Mouse (Mus musculus): ENCODE measurements at regions not wholly inside any gene's neighbourhood (a gene's known extent, or its start where the extent isn't known, plus 50 kb on each side); places are given as distances from the start of the nearest gene placed in this dataset.

GRCm38 (mm10) chr1:137953369-137953768, 222.1 kb downstream of the Ptprc start:
- 100% methylated on average over 1 of the region's 1 CpGs for WGBS (ENCODE audit: missing documents)

GRCm38 (mm10) chr1:137952777-137953176, 222.7 kb downstream of the Ptprc start:
- 100% methylated on average over 1 of the region's 1 CpGs for WGBS (ENCODE audit: missing documents)
- no peak overlapping the region for H3K27ac ChIP-seq
- no peaks in the 10 kb centered on the region for H3K79me2 ChIP-seq (ENCODE audit: inconsistent target)
- no peaks in the 10 kb centered on the region for H3K36me3 ChIP-seq (ENCODE audit: inconsistent target)
- H3K4me3 ChIP-seq (ENCODE audit: inconsistent target), result no peak overlapping the region

More at GRCm38 (mm10) chr1:137953369-137953768, 222.1 kb downstream of the Ptprc start:
- Histone ChIP-seq H3K4me3 (ENCODE audit: inconsistent target) (no peak overlapping the region), H3K79me2 (ENCODE audit: inconsistent target) (no peaks in the 10 kb centered on the region), H3K36me3 (ENCODE audit: inconsistent target) (no peaks in the 10 kb centered on the region), H3K27ac (no peak overlapping the region)

GRCm38 (mm10) chr1:137947900-137948299, 227.6 kb downstream of the Ptprc start:
- 64% methylated on average over 1 of the region's 1 CpGs for WGBS (ENCODE audit: missing documents)
- Histone ChIP-seq H3K4me3 (ENCODE audit: inconsistent target) (no peak overlapping the region), H3K27ac (no peak overlapping the region), H3K36me3 (ENCODE audit: inconsistent target) (no peaks in the 10 kb centered on the region), H3K79me2 (ENCODE audit: inconsistent target) (no peaks in the 10 kb centered on the region)

DNA sequence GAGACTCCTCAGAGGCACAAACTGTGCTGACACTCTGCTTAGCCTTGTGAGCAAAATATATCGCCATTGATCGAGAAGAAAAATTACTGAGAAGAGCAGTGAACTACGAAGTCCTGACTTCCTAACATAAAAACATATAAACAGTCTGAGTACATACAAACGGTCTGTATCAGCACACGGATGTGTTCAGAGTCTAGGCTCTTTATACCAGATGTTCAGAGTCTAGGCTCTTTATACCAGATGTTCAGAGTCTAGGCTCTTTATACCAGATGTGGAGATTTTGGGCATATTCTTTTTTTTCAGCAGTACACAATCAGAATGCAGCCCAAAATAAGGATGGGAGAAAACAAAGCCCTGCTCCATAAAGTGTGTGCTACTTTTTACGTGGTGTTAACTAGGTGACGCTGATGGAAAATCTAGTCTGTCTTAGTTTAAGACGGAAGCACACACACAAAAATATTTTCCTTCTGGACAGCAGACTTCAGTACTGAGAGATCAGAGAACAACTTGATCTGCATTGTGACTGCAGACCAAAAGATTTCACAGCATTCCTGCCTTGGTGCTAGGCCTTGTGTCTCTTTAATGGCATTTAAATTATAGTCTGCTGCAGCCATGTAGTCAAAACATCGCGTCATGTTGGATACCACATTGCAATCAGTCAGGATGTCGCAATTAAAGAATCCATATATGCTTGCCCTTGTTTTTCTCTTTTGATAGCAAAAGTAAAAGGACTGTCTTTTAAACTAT, 233.6 kb downstream of the Ptprc start:
- no peaks in the 10 kb centered on the region for H3K36me3 ChIP-seq (ENCODE audit: inconsistent target)
- no peaks in the 10 kb centered on the region for H3K79me2 ChIP-seq (ENCODE audit: inconsistent target)
- H3K4me3 ChIP-seq (ENCODE audit: inconsistent target), result no peak overlapping the region
- 94% methylated on average over 11 of the region's 11 CpGs for WGBS (ENCODE audit: missing documents)
- H3K27ac ChIP-seq, result no peak overlapping the region

- 85% methylated on average over 4 of the region's 4 CpGs for WGBS (ENCODE audit: missing documents)
- no peaks in the 10 kb centered on the region for H3K79me2 ChIP-seq (ENCODE audit: inconsistent target)
- no peak overlapping the region for H3K27ac ChIP-seq
- H3K4me3 ChIP-seq (ENCODE audit: inconsistent target), result no peak overlapping the region
- no peaks in the 10 kb centered on the region for H3K36me3 ChIP-seq (ENCODE audit: inconsistent target)
Observed at GRCm38 (mm10) chr1:137935746-137936145, 239.8 kb downstream of the Ptprc start.

DNA sequence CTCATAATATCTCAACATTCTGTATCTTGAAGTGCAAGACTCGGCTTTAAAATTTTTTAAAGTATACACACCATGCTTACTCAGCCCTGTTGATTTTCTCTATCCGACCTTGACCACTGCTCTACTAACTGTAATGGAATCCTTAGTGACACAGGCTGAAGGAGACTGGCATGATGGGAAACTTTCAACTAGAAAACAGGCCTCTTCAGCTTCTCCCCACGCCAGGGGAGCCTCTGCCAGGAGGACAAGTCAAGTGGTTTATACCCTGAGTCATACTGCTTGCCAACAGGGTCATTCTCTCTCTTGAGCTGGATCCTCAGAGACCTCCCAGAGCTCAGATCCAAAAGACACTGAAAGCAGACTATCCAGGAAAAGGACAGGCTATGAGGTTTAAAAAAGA, 245.7 kb downstream of the Ptprc start:
- H3K36me3 ChIP-seq (ENCODE audit: inconsistent target), result no peaks in the 10 kb centered on the region
- H3K79me2 ChIP-seq (ENCODE audit: inconsistent target), result no peaks in the 10 kb centered on the region
- no peak overlapping the region for H3K4me3 ChIP-seq (ENCODE audit: inconsistent target)
- H3K27ac ChIP-seq, result no peak overlapping the region
- 93% methylated on average over 3 of the region's 3 CpGs for WGBS (ENCODE audit: missing documents)

- H3K36me3 ChIP-seq (ENCODE audit: inconsistent target), result no peaks in the 10 kb centered on the region
- 99% methylated on average over 6 of the region's 6 CpGs for WGBS (ENCODE audit: missing documents)
- H3K79me2 ChIP-seq (ENCODE audit: inconsistent target), result peaks cover 6% of the 10 kb centered on the region; the same call in 1 of the 2 replicates
- no peak overlapping the region for H3K4me3 ChIP-seq (ENCODE audit: inconsistent target)
- no peak overlapping the region for H3K27ac ChIP-seq
Observed at GRCm38 (mm10) chr1:137928522-137928921, 247.0 kb downstream of the Ptprc start.

- Histone ChIP-seq H3K4me3 (ENCODE audit: inconsistent target) (no peak overlapping the region), H3K27ac (no peak overlapping the region), H3K79me2 (ENCODE audit: inconsistent target) (peaks cover 6% of the 10 kb centered on the region; the same call in 1 of the 2 replicates), H3K36me3 (ENCODE audit: inconsistent target) (no peaks in the 10 kb centered on the region)
- WGBS (ENCODE audit: missing documents), result 93% methylated on average over 11 of the region's 11 CpGs
Observed at GRCm38 (mm10) chr1:137927953-137928352, 247.6 kb downstream of the Ptprc start.

- H3K27ac ChIP-seq, result no peak overlapping the region
- WGBS (ENCODE audit: missing documents), result 74% methylated on average over 4 of the region's 4 CpGs
- peaks cover 6% of the 10 kb centered on the region; the same call in 1 of the 2 replicates for H3K79me2 ChIP-seq (ENCODE audit: inconsistent target)
- no peaks in the 10 kb centered on the region for H3K36me3 ChIP-seq (ENCODE audit: inconsistent target)
- H3K4me3 ChIP-seq (ENCODE audit: inconsistent target), result no peak overlapping the region
Observed at GRCm38 (mm10) chr1:137926326-137926725, 249.2 kb downstream of the Ptprc start.

GRCm38 (mm10) chr1:137924156-137924555, 251.4 kb downstream of the Ptprc start:
- WGBS (ENCODE audit: missing documents), result 98% methylated on average over 6 of the region's 6 CpGs
- H3K4me3 ChIP-seq (ENCODE audit: inconsistent target), result no peak overlapping the region
- H3K79me2 ChIP-seq (ENCODE audit: inconsistent target), result peaks cover 6% of the 10 kb centered on the region; the same call in 1 of the 2 replicates
- no peaks in the 10 kb centered on the region for H3K36me3 ChIP-seq (ENCODE audit: inconsistent target)
- H3K27ac ChIP-seq, result no peak overlapping the region

- Histone ChIP-seq H3K36me3 (ENCODE audit: inconsistent target) (no peaks in the 10 kb centered on the region), H3K27ac (no peak overlapping the region), H3K79me2 (ENCODE audit: inconsistent target) (peaks cover 6% of the 10 kb centered on the region; the same call in 1 of the 2 replicates), H3K4me3 (ENCODE audit: inconsistent target) (no peak overlapping the region)
- WGBS (ENCODE audit: missing documents), result 41% methylated on average over 2 of the region's 2 CpGs
Observed at GRCm38 (mm10) chr1:137923705-137924104, 251.8 kb downstream of the Ptprc start.

GRCm38 (mm10) chr1:137922769-137923168, 252.7 kb downstream of the Ptprc start:
- no peak overlapping the region for H3K4me3 ChIP-seq (ENCODE audit: inconsistent target)
- peaks cover 6% of the 10 kb centered on the region; the same call in 1 of the 2 replicates for H3K79me2 ChIP-seq (ENCODE audit: inconsistent target)
- H3K27ac ChIP-seq, result no peak overlapping the region
- H3K36me3 ChIP-seq (ENCODE audit: inconsistent target), result no peaks in the 10 kb centered on the region
- 63% methylated on average over 7 of the region's 7 CpGs for WGBS (ENCODE audit: missing documents)

- peaks cover 6% of the 10 kb centered on the region; the same call in 1 of the 2 replicates for H3K79me2 ChIP-seq (ENCODE audit: inconsistent target)
- H3K36me3 ChIP-seq (ENCODE audit: inconsistent target), result no peaks in the 10 kb centered on the region
- H3K27ac ChIP-seq, result peak overlapping the region; percentile 27
- H3K4me3 ChIP-seq (ENCODE audit: inconsistent target), result no peak overlapping the region
- 9% methylated on average over 2 of the region's 2 CpGs for WGBS (ENCODE audit: missing documents)
Observed at GRCm38 (mm10) chr1:137921592-137921991, 253.9 kb downstream of the Ptprc start.

DNA sequence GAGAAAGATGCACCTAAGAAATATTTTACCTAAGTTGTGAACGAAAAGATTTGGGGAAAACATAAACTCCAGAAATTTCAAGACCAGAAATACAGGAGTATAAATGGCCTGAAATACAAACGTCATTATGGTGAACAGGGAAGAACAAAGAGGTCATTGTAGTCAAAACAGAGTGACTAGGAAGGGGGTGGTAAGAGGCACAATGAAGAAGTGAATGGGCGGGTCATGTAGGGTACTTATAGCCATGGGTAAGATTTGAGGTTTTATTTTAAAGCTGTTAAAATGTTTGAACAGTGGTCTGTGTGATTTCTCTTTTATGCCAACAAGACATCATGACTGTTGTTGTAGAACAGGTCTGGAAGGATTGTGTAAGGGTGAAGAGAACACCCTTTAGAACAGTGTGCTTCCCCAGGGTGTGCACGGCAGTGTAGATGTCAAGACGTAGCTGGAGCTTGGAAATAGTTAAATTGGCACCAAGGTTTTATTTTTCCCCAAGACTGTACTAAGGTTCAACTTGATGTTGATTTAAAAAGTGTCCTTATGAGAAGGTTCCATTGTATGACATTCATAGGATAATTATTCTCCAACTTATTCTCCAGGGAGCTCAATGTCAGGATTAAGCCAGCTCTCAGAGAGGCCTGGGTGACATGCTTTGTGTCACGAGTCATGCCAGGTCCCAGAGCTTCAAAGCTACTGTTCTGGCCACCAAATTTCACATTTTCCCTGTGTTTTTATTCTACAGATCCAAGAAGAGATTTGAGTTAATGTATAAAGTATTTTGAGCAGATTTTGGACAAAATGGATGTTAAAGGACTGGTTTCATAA, 255.6 kb downstream of the Ptprc start:
- WGBS (ENCODE audit: missing documents), result 95% methylated on average over 6 of the region's 6 CpGs
- H3K36me3 ChIP-seq (ENCODE audit: inconsistent target), result no peaks in the 10 kb centered on the region
- H3K27ac ChIP-seq, result no peak overlapping the region
- no peak overlapping the region for H3K4me3 ChIP-seq (ENCODE audit: inconsistent target)
- H3K79me2 ChIP-seq (ENCODE audit: inconsistent target), result peaks cover 6% of the 10 kb centered on the region; the same call in 1 of the 2 replicates

DNA sequence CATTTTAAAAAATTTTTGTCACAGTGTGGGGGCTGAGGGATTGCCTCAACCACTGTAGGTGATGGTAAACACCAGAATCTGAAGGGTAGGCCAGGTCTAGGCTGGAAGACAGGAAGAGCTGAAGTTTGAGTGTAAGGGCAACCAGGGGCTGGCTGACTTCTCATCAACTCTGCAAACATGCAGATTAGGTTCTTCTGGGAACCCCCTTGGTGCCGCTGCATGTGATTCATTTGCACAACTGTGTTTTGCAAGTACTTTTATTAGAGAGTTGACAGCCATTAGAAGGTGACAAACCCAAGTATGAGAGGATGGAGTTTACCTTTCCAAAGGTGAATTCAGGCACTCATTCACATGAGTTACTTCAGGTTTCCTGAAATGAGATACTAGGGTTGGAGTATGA, 258.1 kb downstream of the Ptprc start:
- Histone ChIP-seq H3K79me2 (ENCODE audit: inconsistent target) (no peaks in the 10 kb centered on the region; the same call in 1 of the 2 replicates), H3K36me3 (ENCODE audit: inconsistent target) (no peaks in the 10 kb centered on the region), H3K4me3 (ENCODE audit: inconsistent target) (no peak overlapping the region), H3K27ac (no peak overlapping the region)
- WGBS (ENCODE audit: missing documents), result 82% methylated on average over 1 of the region's 1 CpGs
